Mouse (Mus musculus): ENCODE data around the gene Tvp23a.

- TF ChIP-seq CTCF (IDR thresholded peaks at IDR 0.05; ENCODE audit: low read depth) (no peak), EP300 (IDR thresholded peaks at IDR 0.05; ENCODE audit: low read depth) (no peak)
Observed at GRCm38 (mm10) chr16:10443723-10444122, 3.4 kb downstream of the Tvp23a start.
